Mouse (Mus musculus): ENCODE results near the gene Ap2a1. TPM values are rescaled to one million over a fixed set of nuclear protein-coding genes. Genes with fewer than 3 reads are reported as not detected.

Ap2a1 gene
- polyA plus RNA-seq, 1 experiment from 2014 or later = 123 TPM

DNA sequence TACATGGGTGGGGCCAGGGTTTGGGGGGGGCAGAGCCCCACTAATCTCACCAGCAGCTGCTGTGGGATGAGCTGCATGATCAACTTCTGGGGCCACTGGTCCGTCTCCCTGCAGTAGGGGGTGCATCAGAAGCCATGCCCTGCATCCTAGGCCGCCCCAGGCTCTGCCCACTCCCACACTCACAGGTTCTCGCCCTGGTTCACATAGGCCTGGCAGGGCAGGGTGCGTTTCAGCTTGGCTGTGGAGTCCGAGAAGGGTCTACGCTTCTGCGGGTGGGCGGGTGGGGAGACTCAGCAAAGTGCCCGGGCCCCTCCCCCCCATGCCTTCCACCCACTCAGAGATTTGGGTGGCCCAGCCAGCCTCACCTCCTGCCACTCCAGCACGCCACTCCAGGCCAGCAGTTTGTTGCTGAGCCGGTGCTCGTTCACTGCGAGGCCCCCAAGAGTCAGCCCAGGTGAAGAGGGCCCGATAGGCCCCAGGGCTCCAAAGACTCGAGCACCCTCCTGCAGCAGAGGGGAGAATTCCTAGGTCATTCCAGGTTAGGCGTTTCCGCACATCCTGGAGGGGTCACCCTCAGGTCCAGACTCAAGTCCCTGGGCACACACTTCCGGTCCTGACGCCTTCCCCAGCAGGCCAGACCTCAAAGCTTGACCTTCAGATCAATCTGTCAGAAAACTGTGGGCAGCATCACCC lies 62.1 kb downstream of the Ap2a1 start:
- Histone ChIP-seq H3K4me3 (replicated peaks; ENCODE audit: low read length) (peak overlapping the region; percentile 96), H3K36me3 (replicated peaks; ENCODE audit: control insufficient read depth, insufficient read depth) (peaks cover 48% of the 10 kb centered on the region), H3K4me1 (replicated peaks; ENCODE audit: control insufficient read depth, insufficient read depth, low read length) (peaks cover 37% of the 10 kb centered on the region), H3K9ac (peak overlapping the region; percentile 100), H3K27me3 (ENCODE audit: control insufficient read depth, insufficient read depth, low read length) (no peaks in the 10 kb centered on the region), H3K4me2 (replicated peaks) (peak overlapping the region; percentile 89), H3K27ac (no peak overlapping the region), H3K9me3 (ENCODE audit: control insufficient read depth, low read length) (no peaks in the 10 kb centered on the region)
- no peak for DNase-seq (ENCODE audit: low spot score)
- ATAC-seq (ENCODE audit: low FRiP score) = no peak
- WGBS = 67% methylated on average over 18 of the region's 19 CpGs

DNA sequence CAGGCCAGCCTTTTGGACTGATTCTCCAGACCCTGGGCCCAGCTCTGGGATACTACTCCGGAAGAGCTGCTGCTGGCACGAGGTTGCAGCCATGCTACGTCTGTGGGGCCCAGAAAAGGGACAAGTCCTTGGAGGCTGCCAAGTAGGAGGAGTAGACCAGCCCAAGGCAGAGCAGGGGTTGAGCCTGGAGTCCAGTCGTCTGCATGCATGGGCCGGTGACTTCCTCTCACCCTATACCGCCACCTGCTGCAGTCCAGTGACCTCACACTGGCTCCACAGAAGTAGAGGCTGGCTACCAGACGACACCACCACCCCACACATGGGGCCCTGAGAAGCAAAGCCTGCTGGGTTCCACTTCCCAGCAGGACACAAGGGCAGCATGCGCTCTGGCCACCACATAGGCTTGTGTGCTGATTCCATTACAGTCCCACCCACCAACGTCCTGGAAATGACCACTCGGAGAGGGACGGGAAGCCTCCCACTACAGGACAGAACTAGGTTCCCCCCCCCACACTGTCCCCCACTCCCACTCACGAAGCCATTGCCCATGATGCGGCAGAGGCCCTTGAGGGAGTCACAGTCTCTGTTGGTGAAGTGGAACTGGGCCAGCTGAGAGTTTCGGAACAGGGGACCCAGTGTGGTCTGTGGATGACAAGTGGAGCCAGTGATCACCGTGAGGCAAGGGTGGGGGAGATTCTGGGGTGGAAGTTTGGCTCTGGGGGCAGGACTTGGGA lies 62.9 kb downstream of the Ap2a1 start:
- Histone ChIP-seq H3K4me1 (replicated peaks; ENCODE audit: control insufficient read depth, insufficient read depth, low read length) (peaks cover 37% of the 10 kb centered on the region), H3K36me3 (replicated peaks; ENCODE audit: control insufficient read depth, insufficient read depth) (peaks cover 55% of the 10 kb centered on the region), H3K4me2 (replicated peaks) (peak overlapping the region; percentile 89), H3K27ac (0 out of 2 replicates have a peak overlapping the region, but pooled peaks have one; percentile 11), H3K9me3 (ENCODE audit: control insufficient read depth, low read length) (no peaks in the 10 kb centered on the region), H3K4me3 (replicated peaks; ENCODE audit: low read length) (peak overlapping the region; percentile 96; the same call in 1 of the 2 replicates), H3K27me3 (ENCODE audit: control insufficient read depth, insufficient read depth, low read length) (no peaks in the 10 kb centered on the region), H3K9ac (peak overlapping the region; percentile 44)
- no peak for ATAC-seq (ENCODE audit: low FRiP score)
- WGBS = 61% methylated on average over 15 of the region's 15 CpGs
- peak; percentile 54 for DNase-seq (ENCODE audit: low spot score)

GRCm38 (mm10) chr7:44864595-44865542 lies 64.4 kb downstream of the Ap2a1 start:
- H3K4me1 ChIP-seq (replicated peaks; ENCODE audit: control insufficient read depth, insufficient read depth, low read length) = peaks cover 30% of the 10 kb centered on the region
- WGBS = 82% methylated on average over 24 of the region's 24 CpGs
- H3K4me3 ChIP-seq (replicated peaks; ENCODE audit: low read length) = no peak overlapping the region
- DNase-seq (ENCODE audit: low spot score) (no peak), ATAC-seq (ENCODE audit: low FRiP score) (no peak)
- no peaks in the 10 kb centered on the region for H3K9me3 ChIP-seq (ENCODE audit: control insufficient read depth, low read length)
- H3K27ac ChIP-seq = no peak overlapping the region
- H3K9ac ChIP-seq = no peak overlapping the region
- H3K27me3 ChIP-seq (ENCODE audit: control insufficient read depth, insufficient read depth, low read length) = no peaks in the 10 kb centered on the region
- peaks cover 61% of the 10 kb centered on the region for H3K36me3 ChIP-seq (replicated peaks; ENCODE audit: control insufficient read depth, insufficient read depth)
- 0 out of 2 replicates have a peak overlapping the region, but pooled peaks have one; percentile 89 for H3K4me2 ChIP-seq (replicated peaks)

DNA sequence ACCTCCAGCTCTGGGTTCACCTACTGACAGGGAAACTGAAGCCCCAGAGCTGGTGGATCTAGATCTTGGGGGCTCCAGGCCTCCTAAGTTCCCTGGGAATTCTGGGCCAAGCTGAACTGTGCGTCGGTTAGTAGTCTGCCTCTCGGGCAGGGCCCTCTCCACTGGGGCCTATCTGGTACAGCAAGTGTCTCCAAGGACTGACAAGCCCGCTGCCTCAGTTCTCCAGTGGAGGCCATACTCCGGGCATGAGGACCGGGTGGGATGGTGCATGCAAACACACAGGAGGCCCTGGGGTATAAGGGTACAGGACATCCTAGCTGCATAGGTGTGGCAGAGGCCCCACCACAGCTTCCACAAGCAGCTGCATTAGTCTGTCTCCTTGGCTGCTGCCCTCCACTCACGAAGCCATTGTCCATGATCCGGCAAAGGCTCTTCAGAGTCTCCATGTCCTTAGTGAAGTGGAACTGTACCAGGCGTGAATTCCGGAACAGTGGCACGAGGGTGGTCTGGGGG lies 65.3 kb downstream of the Ap2a1 start:
- peaks cover 61% of the 10 kb centered on the region for H3K36me3 ChIP-seq (replicated peaks; ENCODE audit: control insufficient read depth, insufficient read depth)
- no peak overlapping the region for H3K9ac ChIP-seq
- no peak for ATAC-seq (ENCODE audit: low FRiP score)
- H3K9me3 ChIP-seq (ENCODE audit: control insufficient read depth, low read length) = no peaks in the 10 kb centered on the region
- DNase-seq (ENCODE audit: low spot score) = no peak
- no peak overlapping the region for H3K27ac ChIP-seq
- no peak overlapping the region for H3K4me3 ChIP-seq (replicated peaks; ENCODE audit: low read length)
- H3K4me2 ChIP-seq (replicated peaks) = no peak overlapping the region
- H3K27me3 ChIP-seq (ENCODE audit: control insufficient read depth, insufficient read depth, low read length) = no peaks in the 10 kb centered on the region
- H3K4me1 ChIP-seq (replicated peaks; ENCODE audit: control insufficient read depth, insufficient read depth, low read length) = peaks cover 30% of the 10 kb centered on the region
- WGBS = 85% methylated on average over 11 of the region's 11 CpGs

GRCm38 (mm10) chr7:44863210-44863609 lies 66.1 kb downstream of the Ap2a1 start:
- Histone ChIP-seq H3K9me3 (ENCODE audit: control insufficient read depth, low read length) (no peaks in the 10 kb centered on the region), H3K36me3 (replicated peaks; ENCODE audit: control insufficient read depth, insufficient read depth) (peaks cover 61% of the 10 kb centered on the region), H3K4me2 (replicated peaks) (no peak overlapping the region), H3K27ac (no peak overlapping the region), H3K4me1 (replicated peaks; ENCODE audit: control insufficient read depth, insufficient read depth, low read length) (peaks cover 33% of the 10 kb centered on the region), H3K4me3 (replicated peaks; ENCODE audit: low read length) (no peak overlapping the region), H3K9ac (no peak overlapping the region), H3K27me3 (ENCODE audit: control insufficient read depth, insufficient read depth, low read length) (no peaks in the 10 kb centered on the region)
- WGBS = 88% methylated on average over 14 of the region's 14 CpGs
- ATAC-seq (ENCODE audit: low FRiP score) = no peak
- no peak for DNase-seq (ENCODE audit: low spot score)

DNA sequence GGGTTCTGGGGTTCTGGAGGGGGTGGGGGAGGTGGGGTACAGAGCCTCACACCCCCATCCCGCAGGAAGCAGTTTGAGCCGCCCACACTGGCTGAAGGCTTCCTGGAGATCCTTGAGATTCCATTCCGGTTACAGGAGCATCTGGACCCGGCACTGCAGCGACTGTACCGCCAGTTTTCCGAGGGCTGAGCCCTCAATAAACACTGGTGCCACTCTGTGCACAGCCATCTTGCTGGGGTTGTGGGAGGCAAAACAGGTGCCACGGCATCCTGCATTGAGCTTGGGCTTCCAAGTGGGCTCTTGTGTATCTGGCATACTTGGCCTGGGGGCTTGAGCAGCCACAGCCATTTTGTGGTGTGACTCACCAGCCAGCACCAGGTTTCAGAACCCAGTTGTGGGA lies 66.9 kb downstream of the Ap2a1 start:
- Histone ChIP-seq H3K9me3 (ENCODE audit: control insufficient read depth, low read length) (no peaks in the 10 kb centered on the region), H3K4me2 (replicated peaks) (no peak overlapping the region), H3K27ac (no peak overlapping the region), H3K4me3 (replicated peaks; ENCODE audit: low read length) (no peak overlapping the region), H3K36me3 (replicated peaks; ENCODE audit: control insufficient read depth, insufficient read depth) (peaks cover 61% of the 10 kb centered on the region), H3K4me1 (replicated peaks; ENCODE audit: control insufficient read depth, insufficient read depth, low read length) (peaks cover 33% of the 10 kb centered on the region), H3K27me3 (ENCODE audit: control insufficient read depth, insufficient read depth, low read length) (no peaks in the 10 kb centered on the region), H3K9ac (no peak overlapping the region)
- 89% methylated on average over 8 of the region's 8 CpGs for WGBS
- DNase-seq (ENCODE audit: low spot score) = no peak
- ATAC-seq (ENCODE audit: low FRiP score) = no peak

DNA sequence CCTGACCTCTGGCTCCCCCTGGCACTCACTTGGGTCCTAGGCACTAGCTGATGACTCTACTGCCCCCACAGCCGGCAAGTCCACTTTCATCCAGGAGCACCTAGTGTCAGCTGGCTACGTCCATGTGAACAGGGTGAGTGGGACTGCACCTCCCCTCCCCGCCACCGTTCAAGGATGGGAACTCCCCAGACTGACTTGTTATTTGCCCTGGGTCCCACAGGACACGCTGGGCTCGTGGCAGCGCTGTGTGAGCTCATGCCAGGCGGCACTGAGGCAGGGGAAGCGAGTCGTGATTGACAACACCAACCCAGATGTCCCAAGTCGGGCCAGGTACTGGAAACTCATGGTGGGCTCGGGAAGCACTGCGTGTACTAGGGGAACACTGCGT lies 67.9 kb downstream of the Ap2a1 start:
- Histone ChIP-seq H3K4me1 (replicated peaks; ENCODE audit: control insufficient read depth, insufficient read depth, low read length) (peaks cover 27% of the 10 kb centered on the region), H3K4me2 (replicated peaks) (no peak overlapping the region), H3K27me3 (ENCODE audit: control insufficient read depth, insufficient read depth, low read length) (no peaks in the 10 kb centered on the region), H3K4me3 (replicated peaks; ENCODE audit: low read length) (no peak overlapping the region), H3K9me3 (ENCODE audit: control insufficient read depth, low read length) (no peaks in the 10 kb centered on the region), H3K36me3 (replicated peaks; ENCODE audit: control insufficient read depth, insufficient read depth) (peaks cover 55% of the 10 kb centered on the region), H3K9ac (no peak overlapping the region), H3K27ac (no peak overlapping the region)
- 74% methylated on average over 14 of the region's 14 CpGs for WGBS
- ATAC-seq (ENCODE audit: low FRiP score) (no peak), DNase-seq (ENCODE audit: low spot score) (no peak)

GRCm38 (mm10) chr7:44860576-44861428 lies 68.5 kb downstream of the Ap2a1 start:
- no peak overlapping the region; the same call in 1 of the 2 replicates for H3K9ac ChIP-seq
- H3K9me3 ChIP-seq (ENCODE audit: control insufficient read depth, low read length) = no peaks in the 10 kb centered on the region
- H3K4me2 ChIP-seq (replicated peaks) = 0 out of 2 replicates have a peak overlapping the region, but pooled peaks have one; percentile 15
- H3K27me3 ChIP-seq (ENCODE audit: control insufficient read depth, insufficient read depth, low read length) = no peaks in the 10 kb centered on the region
- WGBS = 58% methylated on average over 22 of the region's 22 CpGs
- peaks cover 22% of the 10 kb centered on the region for H3K4me1 ChIP-seq (replicated peaks; ENCODE audit: control insufficient read depth, insufficient read depth, low read length)
- 0 out of 2 replicates have a peak overlapping the region, but pooled peaks have one; percentile 4 for H3K27ac ChIP-seq
- no peak overlapping the region for H3K4me3 ChIP-seq (replicated peaks; ENCODE audit: low read length)
- ATAC-seq (ENCODE audit: low FRiP score) (0 out of 2 replicates have a peak, but pooled peaks have one; percentile 31), DNase-seq (ENCODE audit: low spot score) (peak; percentile 76)
- H3K36me3 ChIP-seq (replicated peaks; ENCODE audit: control insufficient read depth, insufficient read depth) = peaks cover 49% of the 10 kb centered on the region
